Mouse (Mus musculus) kidney, postnatal 10 days (tissue): ENCODE data around the gene Slc25a11.

Experiments used
- DNase-seq: peaks from one replicate; pipeline ENCODE4 v3.0.0; 2021; ENCODE audit warnings: mixed read lengths

Slc25a11 gene

GRCm38 (mm10) chr11:70667271-70668150, 20.2 kb upstream of the Slc25a11 start:
- DNase-seq = no peak

GRCm38 (mm10) chr11:70666687-70667086, 19.4 kb upstream of the Slc25a11 start:
- no peak for DNase-seq

- DNase-seq = no peak
Measured at GRCm38 (mm10) chr11:70664741-70665140, 17.5 kb upstream of the Slc25a11 start.

- DNase-seq = no peak
Measured at GRCm38 (mm10) chr11:70663957-70664356, 16.7 kb upstream of the Slc25a11 start.

- DNase-seq = no peak
Measured at GRCm38 (mm10) chr11:70663101-70663500, 15.8 kb upstream of the Slc25a11 start.

- DNase-seq = no peak
Measured at GRCm38 (mm10) chr11:70660571-70660970, 13.3 kb upstream of the Slc25a11 start.

- no peak for DNase-seq
Measured at GRCm38 (mm10) chr11:70658942-70659341, 11.7 kb upstream of the Slc25a11 start.

GRCm38 (mm10) chr11:70658521-70658920, 11.2 kb upstream of the Slc25a11 start:
- DNase-seq = no peak

- no peak for DNase-seq
Measured at GRCm38 (mm10) chr11:70657991-70658390, 10.7 kb upstream of the Slc25a11 start.

GRCm38 (mm10) chr11:70657573-70657972, 10.3 kb upstream of the Slc25a11 start:
- DNase-seq = no peak

GRCm38 (mm10) chr11:70656964-70657363, 9.7 kb upstream of the Slc25a11 start, which contains the start of gene Eno3:
TSS of gene Eno3 (plus strand) at chr11:70657202.
- peak; percentile 50 for DNase-seq

GRCm38 (mm10) chr11:70656456-70656927, 9.2 kb upstream of the Slc25a11 start:
- DNase-seq = peak; percentile 76

GRCm38 (mm10) chr11:70655571-70656455, 8.5 kb upstream of the Slc25a11 start:
- DNase-seq = peak; percentile 77

GRCm38 (mm10) chr11:70654923-70655570, 7.8 kb upstream of the Slc25a11 start:
- peak; percentile 93 for DNase-seq

GRCm38 (mm10) chr11:70654198-70654922, 7.1 kb upstream of the Slc25a11 start, which contains the start of gene Pfn1:
TSS of gene Pfn1 (minus strand) at chr11:70654644.
- peak; percentile 92 for DNase-seq

GRCm38 (mm10) chr11:70653345-70654197, 6.3 kb upstream of the Slc25a11 start:
- DNase-seq = peak; percentile 85

- no peak for DNase-seq
Measured at GRCm38 (mm10) chr11:70652884-70653344, 5.6 kb upstream of the Slc25a11 start.

GRCm38 (mm10) chr11:70652029-70652883, 5.0 kb upstream of the Slc25a11 start:
- DNase-seq = no peak

- no peak for DNase-seq
Measured at GRCm38 (mm10) chr11:70651391-70651790, 4.1 kb upstream of the Slc25a11 start.
